Mouse (Mus musculus) spleen, adult 2 months (tissue): ENCODE measurements around the gene Clec3a.

Experiments
- CTCF ChIP-seq: fragments of 200-500 bp; IDR thresholded peaks from 2 replicates; pipeline ENCODE4 v1.5.1; 2011; ENCODE audit warnings: mild to moderate bottlenecking, inconsistent platforms; ENCODE audit not compliant: insufficient read depth, insufficient read length, insufficient replicate concordance; ENCODE audit errors: extremely low read depth
- POLR2A ChIP-seq: fragments of 200-500 bp; IDR thresholded peaks from 2 replicates; pipeline ENCODE4 v1.6.1; 2011; ENCODE audit warnings: low read depth, low read length, inconsistent platforms

- TF ChIP-seq CTCF (peak; percentile 21; the same call in 1 of the 2 replicates), POLR2A (no peak)
Measured at GRCm38 (mm10) chr8:114441616-114442015, 23.7 kb downstream of the Clec3a start.
